Mouse (Mus musculus): ENCODE measurements around the gene Tekt3.

The Tekt3 gene

GRCm38 (mm10) chr11:63061446-63061845, at the start of gene Tekt3:
TSS of gene Tekt3 (plus strand) at chr11:63061654.
- DNase-seq (ENCODE audit: low spot score): no peak

GRCm38 (mm10) chr11:63017327-63018082, 43.9 kb upstream of the Tekt3 start:
- no peak for DNase-seq (ENCODE audit: low spot score)

GRCm38 (mm10) chr11:63018083-63018622, 43.3 kb upstream of the Tekt3 start:
- DNase-seq (ENCODE audit: low spot score): no peak

GRCm38 (mm10) chr11:63020633-63021032, 40.8 kb upstream of the Tekt3 start:
- no peak for DNase-seq (ENCODE audit: low spot score)

- no peak for DNase-seq (ENCODE audit: low spot score)
Observed at GRCm38 (mm10) chr11:63021141-63021806, 40.2 kb upstream of the Tekt3 start.

- DNase-seq (ENCODE audit: low spot score): no peak
Observed at GRCm38 (mm10) chr11:63023461-63023860, 38.0 kb upstream of the Tekt3 start.

GRCm38 (mm10) chr11:63024136-63024535, 37.3 kb upstream of the Tekt3 start:
- no peak for DNase-seq (ENCODE audit: low spot score)

- no peak for DNase-seq (ENCODE audit: low spot score)
Observed at GRCm38 (mm10) chr11:63025476-63025875, 36.0 kb upstream of the Tekt3 start.

- no peak for DNase-seq (ENCODE audit: low spot score)
Observed at GRCm38 (mm10) chr11:63026651-63027141, 34.8 kb upstream of the Tekt3 start.

GRCm38 (mm10) chr11:63028131-63028530, 33.3 kb upstream of the Tekt3 start:
- DNase-seq (ENCODE audit: low spot score): no peak

GRCm38 (mm10) chr11:63029148-63029714, 32.2 kb upstream of the Tekt3 start:
- no peak for DNase-seq (ENCODE audit: low spot score)

GRCm38 (mm10) chr11:63029721-63030120, 31.7 kb upstream of the Tekt3 start:
- DNase-seq (ENCODE audit: low spot score): no peak

- DNase-seq (ENCODE audit: low spot score): no peak
Observed at GRCm38 (mm10) chr11:63035420-63036211, 25.8 kb upstream of the Tekt3 start.

GRCm38 (mm10) chr11:63040002-63040661, 21.3 kb upstream of the Tekt3 start:
- DNase-seq (ENCODE audit: low spot score): no peak

- DNase-seq (ENCODE audit: low spot score): no peak
Observed at GRCm38 (mm10) chr11:63045771-63046170, 15.7 kb upstream of the Tekt3 start.

- DNase-seq (ENCODE audit: low spot score): no peak
Observed at GRCm38 (mm10) chr11:63046380-63046779, 15.1 kb upstream of the Tekt3 start.

- no peak for DNase-seq (ENCODE audit: low spot score)
Observed at GRCm38 (mm10) chr11:63050362-63050932, 11.0 kb upstream of the Tekt3 start.

GRCm38 (mm10) chr11:63051041-63051440, 10.4 kb upstream of the Tekt3 start:
- DNase-seq (ENCODE audit: low spot score): no peak

GRCm38 (mm10) chr11:63051996-63052395, 9.5 kb upstream of the Tekt3 start:
- no peak for DNase-seq (ENCODE audit: low spot score)

- no peak for DNase-seq (ENCODE audit: low spot score)
Observed at GRCm38 (mm10) chr11:63055596-63055995, 5.9 kb upstream of the Tekt3 start.

GRCm38 (mm10) chr11:63058375-63058952, 3.0 kb upstream of the Tekt3 start:
- DNase-seq (ENCODE audit: low spot score): no peak

All from ovary, postnatal 10 days (tissue).